Mouse (Mus musculus) heart, adult 18-20 months (tissue): ENCODE measurements around the gene Gm49027. TPM values are rescaled to one million over a fixed set of nuclear protein-coding genes. Genes with fewer than 3 reads are reported as not detected.
"Not testable (repeated sequence)": the region's sequence is repeated elsewhere in the genome, so short reads cannot be mapped to it uniquely, and the experiment has no call there.

Source experiments
- DNase-seq, 2 experiments: peaks; one replicate each; pipeline ENCODE4 v3.0.0; 2021 to 2022; ENCODE audit warnings: mixed read lengths in 1 of 2
- long read RNA-seq, 2 experiments: library from polyadenylated mRNA; stranded (forward); transcript quantifications; one replicate each; pipeline ENCODE4 v2.0.0; 2021
- total RNA-seq, 2 experiments: library from RNA; stranded (reverse); gene quantifications; 2 replicates each; pipeline ENCODE4 v1.2.3; 2021

Gm49027 gene
- total RNA-seq = under 1 TPM in 1 of 2 experiments, not detected in 1; 0.41 TPM
- long read RNA-seq, experiment 1, partial matches to known transcripts = 21 of 22 reads
- long read RNA-seq, experiment 1, other reads (novel, unspliced or antisense) = 1 of 22 reads
- long read RNA-seq, experiment 2, partial matches to known transcripts = 9 of 10 reads
- long read RNA-seq, experiment 2, other reads (novel, unspliced or antisense) = 1 of 10 reads

DNA sequence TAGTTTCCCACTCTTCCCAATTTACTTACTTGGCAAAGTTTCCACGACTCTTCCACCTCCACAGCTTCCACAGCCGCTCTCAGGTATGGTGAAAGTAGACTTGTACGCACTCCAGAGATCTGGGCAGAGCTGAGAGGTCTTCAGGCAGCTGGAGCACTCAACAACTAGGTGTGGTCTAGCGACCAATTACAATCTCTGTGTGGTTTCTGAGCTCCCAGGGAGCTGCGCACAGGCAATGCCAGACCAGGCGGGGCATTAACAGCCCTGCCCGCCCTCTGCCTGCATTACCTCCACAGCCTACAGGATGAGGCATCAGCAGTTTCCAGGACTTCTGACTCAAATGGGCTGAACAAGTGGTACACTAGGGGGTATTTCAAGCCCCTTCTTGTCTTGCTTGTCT, at the start of gene Gm49027:
TSS of gene Gm49027 (minus strand) at position 208 of the 400 bp plus-strand sequence.
- DNase-seq = no peak

DNA sequence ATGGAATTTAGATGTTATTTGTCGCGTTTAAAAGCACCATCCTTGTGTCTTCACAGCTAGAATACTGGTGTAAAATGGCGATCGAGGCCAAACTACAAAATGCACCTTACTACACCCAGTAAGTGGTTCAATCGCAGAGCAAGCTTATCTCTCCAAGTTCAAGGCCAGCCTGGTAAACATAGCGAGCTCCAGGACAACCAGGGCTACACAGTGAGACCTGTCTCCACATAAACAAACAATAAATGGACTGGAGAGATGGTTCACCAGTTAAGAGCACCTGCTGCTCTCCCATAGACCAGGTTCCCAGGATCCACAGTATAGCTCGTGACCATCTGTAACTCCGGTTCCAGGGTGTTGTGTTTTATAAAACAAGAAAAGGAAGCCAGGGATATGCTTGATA, 48.1 kb upstream of the Gm49027 start:
- no peak for DNase-seq

DNA sequence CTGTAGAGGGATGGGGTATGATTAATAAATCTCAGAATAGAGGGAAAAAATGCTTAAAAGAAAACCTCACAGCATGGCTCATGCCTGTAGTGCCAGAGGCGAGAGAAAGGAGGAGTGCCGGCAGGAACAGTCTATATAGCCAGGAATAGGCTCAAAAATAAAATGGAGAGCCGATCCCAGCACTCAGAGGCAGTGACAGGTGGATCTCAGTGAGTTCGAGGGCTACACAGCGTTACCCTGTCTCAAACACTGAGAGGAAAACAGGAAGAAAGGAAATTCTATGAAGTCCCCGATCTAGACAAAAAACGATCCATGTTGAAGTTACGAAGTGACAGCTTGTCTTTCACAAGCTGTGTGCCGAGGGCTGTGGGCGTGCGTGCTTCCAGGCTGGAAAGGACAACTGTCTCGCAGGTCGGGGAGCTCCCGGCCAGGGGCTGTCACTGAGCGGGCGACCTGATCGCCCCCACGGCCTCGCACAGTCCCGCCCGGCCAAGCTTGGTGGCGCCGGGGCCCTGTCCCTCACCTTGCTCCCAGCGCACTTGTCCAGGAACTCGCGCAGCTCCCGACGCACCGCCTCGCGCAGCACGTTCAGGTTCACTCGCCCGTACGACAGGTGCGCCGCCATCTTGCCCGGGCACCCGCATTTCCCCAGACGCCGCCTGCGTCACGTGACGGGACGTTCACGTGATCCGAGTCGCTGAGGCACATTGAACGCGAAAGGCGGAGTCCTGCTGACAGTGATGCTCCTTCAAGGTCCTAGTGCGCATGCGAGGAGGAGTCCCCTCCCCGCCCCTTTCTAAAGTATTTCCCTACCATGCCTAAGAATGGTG, 47.3 kb upstream of the Gm49027 start, which contains the start of gene Vps33a:
TSS of gene Vps33a (minus strand) at position 682 of the 830 bp plus-strand sequence.
- peak; percentile 98 for DNase-seq

DNA sequence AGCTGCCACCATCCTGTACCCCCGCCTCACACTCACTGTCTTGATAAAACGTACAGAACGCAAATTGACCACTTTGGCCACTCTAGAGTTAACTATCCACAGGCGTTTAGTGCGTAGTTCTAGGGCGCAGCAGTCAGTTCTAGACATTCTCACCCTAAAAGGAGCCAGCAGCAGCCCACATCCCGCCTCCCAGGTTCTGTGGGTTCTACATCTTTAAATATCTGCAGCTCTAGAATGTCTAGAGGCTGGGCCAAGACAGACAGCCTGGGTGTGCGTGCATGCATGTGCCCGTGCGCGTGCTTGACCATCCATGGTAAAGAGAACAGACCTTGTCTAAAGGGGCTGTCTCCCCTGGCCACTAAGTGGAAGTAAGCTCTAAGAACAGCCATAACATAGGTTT, 35.8 kb upstream of the Gm49027 start:
- no peak for DNase-seq

DNA sequence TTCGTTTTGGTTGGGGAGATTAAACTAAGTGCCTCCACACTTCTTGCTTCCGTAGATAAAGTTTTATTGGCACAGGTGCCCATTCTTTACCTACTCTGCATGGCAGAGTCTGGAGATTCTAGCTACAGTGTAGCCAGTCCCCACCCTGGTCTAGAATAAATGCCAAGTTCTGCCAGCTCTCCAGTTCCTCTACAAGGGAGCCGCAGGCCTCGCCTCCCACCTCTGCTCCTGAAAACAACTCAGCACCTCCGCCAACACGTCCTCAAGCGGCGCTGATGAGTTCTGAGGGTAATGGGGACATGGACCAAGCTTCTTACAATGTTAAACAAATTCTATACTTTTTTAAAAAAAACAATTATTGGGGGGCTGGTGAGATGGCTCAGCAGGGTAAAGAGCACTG, 34.3 kb upstream of the Gm49027 start:
- DNase-seq = no peak

DNA sequence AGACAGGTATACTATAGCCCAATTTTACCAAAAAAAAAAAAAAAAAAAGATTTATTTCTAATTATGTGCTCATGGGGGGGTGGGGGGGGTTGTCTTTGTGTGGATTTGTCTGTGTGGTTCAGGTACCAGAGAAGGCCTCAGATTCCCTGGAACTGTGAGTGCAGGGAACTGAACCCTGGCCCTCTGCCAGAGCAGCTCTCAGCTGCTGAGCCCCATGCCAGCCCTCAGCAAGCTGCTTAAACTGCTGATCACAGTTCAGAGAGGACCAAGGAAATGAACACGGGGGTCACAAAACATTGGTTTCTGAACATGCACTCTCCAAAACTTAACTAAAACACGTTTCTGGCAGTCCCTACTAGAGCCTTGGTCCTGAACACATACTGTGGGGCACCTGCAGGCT, 31.2 kb upstream of the Gm49027 start:
- DNase-seq = peak; percentile 61 to 62

DNA sequence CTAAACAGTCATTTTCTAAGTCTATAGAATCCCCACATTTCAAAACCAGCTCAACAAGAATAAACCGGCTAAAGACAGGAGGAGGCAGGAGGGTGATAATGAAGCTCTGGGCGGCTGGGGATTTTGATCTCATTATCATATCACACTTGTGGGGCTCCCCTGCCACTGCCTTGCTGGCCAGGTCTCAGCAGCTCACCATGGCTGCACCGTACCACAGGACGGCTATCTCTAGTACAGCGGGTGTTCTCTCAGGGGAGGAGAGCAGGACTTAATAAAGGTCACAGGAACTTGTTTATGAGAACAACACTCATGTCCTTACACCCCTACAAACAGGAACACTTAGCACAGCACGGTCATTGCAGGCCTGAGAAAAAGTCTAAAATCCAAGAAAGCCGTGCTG, 30.4 kb upstream of the Gm49027 start:
- DNase-seq = no peak

DNA sequence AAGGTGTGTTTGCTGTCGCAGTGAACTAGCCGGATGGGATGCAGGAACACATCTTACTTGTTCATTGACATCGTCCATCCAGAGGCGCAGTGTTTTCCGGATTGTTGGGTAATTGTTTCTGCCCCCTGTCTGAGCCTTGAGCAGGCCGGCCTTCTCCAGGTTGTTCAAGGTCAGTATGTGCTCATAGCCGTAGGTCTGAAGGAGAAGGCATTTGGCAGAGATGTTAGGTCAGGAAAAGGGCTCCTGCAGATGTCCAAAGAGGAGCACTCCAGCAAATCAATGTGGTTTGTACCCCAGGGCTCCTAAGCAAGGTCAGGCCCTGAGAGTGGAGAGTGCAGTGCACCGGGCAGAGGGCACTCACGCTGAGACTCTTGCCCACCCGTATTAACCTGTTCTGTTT, 8.5 kb upstream of the Gm49027 start:
- no peak for DNase-seq

DNA sequence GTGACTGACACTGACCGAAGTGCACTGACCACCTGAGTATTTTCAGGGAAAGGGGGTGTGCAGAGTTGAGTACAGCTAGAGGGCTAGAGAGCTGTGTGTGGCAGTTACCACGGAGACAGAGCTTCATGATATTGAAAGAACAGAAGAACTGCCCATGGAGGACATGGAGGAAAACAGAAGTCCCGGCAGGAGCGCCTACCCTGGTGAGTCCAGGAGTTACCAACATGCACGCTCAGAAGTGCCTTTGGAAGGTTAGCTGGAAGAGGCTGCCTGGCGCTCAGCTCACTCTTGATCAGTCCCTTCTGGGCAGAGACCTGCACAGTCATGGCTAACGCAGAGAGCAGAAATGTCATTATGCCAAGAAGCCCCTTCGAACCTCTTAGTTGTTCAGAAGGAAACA, 4.8 kb upstream of the Gm49027 start:
- no peak for DNase-seq

DNA sequence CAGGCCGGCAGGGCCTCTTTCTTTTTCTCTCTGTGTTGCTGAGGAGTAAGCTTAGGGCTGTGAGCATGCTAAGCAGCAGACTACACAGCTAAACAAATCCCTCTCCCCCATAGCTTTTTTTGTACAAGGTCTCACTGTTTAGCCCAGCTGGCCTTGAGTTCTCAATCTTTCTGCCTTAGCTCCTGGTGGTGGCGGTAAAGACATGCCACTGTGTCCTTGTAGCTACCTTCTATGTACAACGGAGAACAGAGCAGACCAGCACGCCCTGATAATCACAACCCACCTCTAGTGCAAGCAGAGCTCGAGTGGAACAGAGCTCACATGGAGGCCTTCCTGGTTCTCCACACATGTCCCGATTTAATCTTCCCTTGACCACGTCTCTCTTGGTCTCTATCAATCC, 3.4 kb upstream of the Gm49027 start:
- no peak for DNase-seq

DNA sequence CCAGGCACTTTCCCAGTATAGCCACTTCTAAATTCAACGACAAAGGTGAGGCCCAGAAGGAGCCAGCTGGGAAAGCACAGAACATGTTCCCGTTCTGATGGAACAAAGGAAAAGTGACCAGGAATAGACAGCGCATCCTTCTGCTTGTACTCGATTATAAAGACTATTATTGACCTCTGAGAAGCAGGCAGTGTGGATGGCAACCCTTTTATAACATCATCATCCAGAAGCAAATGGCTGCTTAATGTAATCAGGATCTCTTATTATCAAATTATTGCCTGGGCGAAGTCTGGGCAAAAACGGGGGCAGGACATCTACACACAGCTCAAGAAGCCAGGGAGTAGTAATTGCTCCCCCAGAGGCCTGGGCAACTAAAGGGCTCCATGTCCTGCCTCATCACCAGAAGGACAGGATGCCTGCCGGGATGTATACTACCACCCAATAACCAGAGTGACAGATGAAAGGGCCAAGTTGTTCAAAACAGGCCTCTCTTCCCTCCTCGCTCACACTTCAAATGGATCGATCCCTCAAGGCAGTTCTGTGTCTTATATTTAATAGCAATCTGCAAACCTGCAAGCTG, 718 bp upstream of the Gm49027 start:
- DNase-seq = no peak

DNA sequence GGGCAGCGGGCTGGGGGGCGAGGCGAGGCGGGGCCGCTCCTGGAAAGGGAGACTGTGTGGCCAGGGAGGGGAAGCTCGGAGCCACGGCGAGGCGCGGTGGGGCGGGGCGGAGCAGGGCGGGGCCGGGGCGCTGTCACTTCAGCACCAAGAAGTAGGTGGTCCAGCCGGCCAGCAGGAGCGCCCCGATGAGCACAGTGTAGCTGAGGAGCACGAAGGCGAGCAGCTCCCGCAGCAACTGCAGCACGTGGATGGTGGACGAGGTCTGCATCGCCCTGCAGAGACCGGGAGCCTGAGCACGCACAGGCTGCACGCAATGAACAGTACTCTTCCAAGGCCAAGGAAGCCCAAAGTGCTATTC, 916 bp downstream of the Gm49027 start:
- no peak for DNase-seq

DNA sequence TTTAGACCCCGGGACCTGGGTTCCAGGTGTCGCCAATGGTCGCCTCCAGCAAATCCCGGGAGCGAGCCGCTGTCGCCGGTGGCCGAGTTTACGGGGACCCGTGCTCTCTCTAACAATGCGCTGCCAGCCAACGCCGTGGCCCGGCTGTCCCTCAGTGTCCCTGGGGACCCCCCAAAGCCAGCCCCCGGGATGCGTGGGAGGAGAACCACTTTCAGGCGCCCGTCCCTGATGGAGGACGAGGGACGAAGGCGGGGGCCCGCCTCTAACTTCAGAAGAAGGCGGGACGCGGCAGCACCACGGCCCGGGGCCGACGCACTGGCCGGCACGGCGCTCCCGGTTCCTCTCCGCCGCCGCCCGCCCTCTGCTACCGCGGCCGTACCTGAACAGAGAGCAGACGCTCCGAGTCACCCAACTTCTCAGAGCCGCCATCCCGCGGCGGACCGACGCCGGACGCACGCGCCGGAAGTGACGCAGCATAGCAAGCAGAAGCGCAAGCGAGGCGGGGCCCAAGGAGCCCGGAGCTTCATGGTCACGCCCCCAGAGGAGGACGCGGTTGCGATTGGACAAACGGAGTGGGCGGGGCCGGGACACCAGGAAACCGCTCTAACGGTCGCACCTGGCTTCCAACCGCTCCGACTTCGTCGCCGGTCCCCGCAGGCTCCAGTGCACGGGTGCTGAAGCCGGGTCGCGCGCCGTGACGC, 1.4 kb downstream of the Gm49027 start, which contains the start of gene Diablo:
TSS of gene Diablo (minus strand) at position 485 of the 701 bp plus-strand sequence.
- DNase-seq = peak; percentile 99

DNA sequence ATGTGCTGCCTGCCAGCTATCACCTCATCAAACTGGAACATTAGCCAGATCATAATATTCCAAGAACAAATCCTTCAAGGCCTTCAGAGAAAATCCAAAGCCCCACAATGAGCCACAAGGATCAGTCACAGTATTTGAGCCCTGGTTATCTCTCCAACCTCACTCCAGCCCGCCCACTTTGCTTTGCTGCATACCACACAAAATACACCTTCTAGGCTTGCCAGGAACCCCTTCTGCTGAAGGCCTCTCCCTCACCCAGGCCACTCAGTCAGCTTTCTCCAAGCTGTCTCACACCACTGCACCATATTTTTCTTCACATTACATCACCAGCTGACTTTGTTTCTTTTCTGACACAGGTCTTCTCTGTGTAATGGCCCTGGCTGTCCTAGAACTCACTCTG, 3.1 kb downstream of the Gm49027 start:
- no peak for DNase-seq

DNA sequence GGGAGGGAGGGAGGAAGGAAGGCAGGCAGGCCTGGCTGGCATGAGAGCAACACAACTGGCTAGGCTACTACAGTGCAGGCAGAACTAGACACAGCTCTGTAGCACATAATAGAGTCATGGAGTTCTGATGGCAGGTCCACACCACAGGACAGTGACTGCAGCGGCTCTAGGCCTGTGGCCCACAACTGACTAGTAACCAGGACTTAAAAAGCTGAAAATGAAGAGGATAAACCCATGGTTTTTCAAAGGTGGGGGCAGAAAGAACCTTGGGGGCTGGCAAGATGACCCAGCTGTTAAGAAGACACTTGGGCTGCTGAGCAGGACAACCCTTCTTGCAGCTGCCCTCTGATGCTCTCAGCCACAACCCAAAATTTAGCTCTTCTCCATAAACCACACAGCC, 3.7 kb downstream of the Gm49027 start:
- no peak for DNase-seq

DNA sequence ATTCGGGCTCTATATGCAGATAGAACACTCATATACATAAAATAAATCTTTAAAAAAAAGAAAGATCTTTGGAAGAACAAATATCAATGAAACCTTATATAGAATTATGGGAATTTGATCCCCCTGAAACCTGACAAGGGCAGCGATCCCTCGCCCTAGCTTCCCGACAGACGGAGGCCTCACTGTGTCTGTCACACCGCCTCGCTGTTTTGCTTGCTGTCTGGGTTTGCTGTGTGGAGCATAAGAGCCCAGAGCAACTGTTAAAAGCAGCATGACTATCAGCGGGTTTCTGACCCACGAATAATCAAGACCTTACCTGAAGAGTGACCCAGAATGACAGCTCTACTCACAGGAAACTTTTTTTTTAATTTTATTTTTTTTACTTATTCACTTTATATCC, 4.6 kb downstream of the Gm49027 start:
- DNase-seq = no peak

DNA sequence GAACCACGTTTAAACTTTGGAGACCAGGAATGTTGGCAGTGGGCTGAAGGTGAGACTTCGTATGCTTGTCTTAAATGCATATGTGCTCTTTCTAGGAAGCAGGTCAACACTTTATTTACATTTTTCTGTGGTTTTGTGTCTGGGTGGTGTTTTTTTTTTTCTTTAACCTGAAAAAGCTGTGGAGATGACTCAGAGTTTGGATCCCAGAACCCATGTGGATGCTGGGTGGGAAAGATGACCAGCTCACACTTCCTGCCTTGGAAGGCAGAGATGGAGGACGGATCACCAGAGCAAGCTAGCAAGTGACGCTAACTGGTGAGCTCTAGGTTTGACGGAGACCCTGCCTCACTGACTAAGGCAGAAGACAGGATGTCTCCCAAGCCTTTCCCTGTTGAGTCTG, 10.4 kb downstream of the Gm49027 start:
- no peak for DNase-seq

DNA sequence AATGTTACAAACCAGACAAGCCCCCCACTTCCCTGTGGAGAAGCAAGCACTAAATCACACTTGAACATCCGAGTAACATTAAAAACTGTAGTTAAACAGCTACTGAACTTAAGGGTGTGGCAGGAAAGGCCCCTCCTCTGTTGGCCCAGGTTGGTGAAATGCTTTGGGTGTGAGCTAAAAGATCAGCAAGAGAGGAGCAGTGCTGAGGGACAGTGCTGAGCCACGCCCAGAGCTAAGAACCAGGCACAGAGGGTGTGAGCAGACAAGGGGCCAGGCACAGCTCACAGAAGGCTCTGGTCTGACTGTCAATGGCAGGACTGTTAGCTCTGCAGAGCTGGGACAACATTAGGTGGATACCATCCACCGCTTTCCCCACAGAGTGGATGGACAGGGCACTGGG, 13.2 kb downstream of the Gm49027 start:
- no peak for DNase-seq

DNA sequence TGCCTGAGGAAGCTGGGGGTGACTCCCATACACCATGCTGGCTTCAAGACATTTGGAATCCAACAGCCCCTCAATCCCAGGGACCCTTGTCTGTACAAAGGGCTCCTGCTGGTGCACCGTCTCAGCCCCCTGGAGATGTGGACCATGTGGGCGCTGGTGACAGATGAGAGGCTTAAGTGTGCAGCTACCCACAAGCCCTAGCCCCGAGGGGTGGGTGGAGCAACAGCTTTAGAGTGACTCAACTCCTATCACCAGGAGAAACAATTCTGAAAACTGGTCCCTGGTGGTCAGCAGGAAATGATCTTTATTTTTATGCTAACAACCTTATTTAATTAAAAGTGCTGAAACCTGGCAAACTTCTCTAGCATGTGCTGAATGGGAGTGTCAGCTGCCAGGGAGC, 13.9 kb downstream of the Gm49027 start:
- DNase-seq = not testable (repeated sequence)

DNA sequence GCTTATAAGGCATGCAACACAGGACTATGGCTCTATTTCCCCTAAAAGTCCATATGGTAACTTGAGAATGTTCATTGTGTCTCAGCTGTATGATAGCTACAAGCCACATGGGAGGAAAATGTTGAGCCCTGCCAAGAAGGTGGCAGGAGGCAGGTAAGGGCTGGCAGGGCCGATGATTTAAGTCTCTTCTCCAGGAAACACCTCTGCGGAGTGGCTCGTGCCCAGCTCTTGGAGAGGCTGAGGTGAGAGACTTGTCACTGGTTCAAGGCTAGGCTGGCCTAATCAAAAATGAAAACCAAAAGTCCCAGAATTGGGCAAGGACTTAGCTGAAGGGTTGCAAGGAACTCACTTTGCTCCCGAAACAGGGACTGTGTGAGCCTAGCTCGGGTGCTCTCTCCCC, 15.1 kb downstream of the Gm49027 start, which contains the start of gene B3gnt4:
TSS of gene B3gnt4 (plus strand) at position 301 of the 400 bp plus-strand sequence.
- no peak for DNase-seq

DNA sequence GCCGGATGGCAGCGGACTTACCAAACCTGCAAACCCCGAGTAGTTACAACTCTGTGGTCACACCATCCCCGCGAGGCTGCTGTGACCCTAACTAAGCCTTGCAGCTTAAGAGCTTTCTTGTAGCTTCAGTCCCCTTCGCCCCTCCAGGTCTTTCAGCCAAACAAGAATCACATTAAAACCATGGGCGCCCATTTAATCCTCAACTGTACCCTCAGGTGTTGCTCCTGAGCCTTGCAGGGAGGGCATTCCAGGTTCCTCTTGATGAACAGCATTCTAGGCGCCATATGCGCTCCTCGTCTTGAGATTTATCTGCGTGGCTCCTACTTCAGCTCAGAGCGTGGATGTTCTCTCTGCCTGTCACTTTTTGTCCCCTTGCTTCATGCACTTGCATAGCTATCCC, 16.4 kb downstream of the Gm49027 start:
- DNase-seq = no peak

DNA sequence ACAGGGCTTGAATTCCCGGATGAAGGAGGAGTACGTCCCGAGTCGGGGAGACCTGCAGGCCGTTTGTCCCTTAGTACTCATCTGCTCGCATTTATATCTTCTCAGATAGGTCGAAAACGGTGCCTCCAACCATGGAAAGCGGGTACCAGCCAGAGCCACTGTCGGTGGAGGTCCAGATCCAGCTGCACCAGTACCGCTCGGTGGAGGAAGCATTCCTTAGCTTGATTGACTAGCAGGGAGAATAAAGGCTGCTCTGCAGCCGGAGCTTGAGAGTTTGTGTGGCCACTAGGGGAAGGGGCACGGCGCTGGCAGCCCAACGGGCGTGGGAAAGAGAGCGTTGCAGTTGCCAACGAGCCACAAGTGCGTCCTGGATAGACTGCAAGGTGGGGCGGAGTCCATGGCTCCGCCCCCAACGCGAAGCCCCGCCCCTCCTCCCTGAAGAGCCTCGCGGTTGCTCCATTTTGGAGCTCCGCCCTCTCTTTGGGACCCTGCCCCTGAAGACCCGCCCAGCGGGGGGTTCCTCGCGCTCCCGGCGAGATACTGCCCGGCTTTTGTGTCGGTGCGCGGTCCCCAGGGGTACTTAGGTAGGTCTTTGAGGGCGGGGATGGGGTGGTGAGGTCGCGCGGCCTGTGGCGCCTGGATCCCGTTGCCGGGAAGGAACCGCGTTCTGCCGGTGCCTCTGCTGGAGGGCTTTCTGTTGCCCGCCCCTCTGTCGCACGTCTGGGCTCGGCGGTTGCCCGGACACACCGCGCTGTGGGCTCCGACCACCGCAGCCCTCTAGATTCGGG, 17.2 kb downstream of the Gm49027 start:
- DNase-seq = peak; percentile 79 to 83
